Mouse (Mus musculus): ENCODE data around the gene Slc39a11.

Slc39a11 gene

GRCm38 (mm10) chr11:113458582-113459210 is 191.2 kb downstream of the Slc39a11 start:
- DNase-seq (ENCODE audit: low read depth), result no peak

GRCm38 (mm10) chr11:113452861-113453568 is 196.9 kb downstream of the Slc39a11 start:
- no peak for DNase-seq (ENCODE audit: low read depth)

GRCm38 (mm10) chr11:113451301-113451700 is 198.6 kb downstream of the Slc39a11 start:
- DNase-seq (ENCODE audit: low read depth), result peak; percentile 65

GRCm38 (mm10) chr11:113450665-113451064 is 199.2 kb downstream of the Slc39a11 start:
- no peak for DNase-seq (ENCODE audit: low read depth)

DNA sequence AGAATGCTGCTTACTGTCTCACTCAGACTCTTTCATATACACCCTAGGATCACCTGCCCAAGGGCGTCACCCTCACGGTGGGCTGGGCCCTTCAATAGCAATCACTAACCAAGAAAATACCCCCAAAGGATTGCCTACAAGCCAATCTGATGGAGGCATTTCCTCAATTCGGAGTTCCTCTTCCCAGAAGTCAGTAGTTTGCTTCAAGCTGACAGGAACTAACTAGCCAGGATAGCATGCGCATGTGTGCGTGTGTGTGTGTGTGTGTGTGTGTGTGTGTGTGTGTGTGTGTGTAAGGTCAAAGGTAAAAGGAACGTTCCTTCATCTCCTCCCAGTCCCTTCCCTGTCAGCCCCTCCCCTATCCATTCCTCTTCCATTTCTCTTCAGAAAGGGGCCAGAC is 199.9 kb downstream of the Slc39a11 start:
- DNase-seq (ENCODE audit: low read depth), result no peak

GRCm38 (mm10) chr11:113442036-113442435 is 207.8 kb downstream of the Slc39a11 start:
- no peak for DNase-seq (ENCODE audit: low read depth)

- DNase-seq (ENCODE audit: low read depth), result no peak
Measured at GRCm38 (mm10) chr11:113439328-113440030, 210.4 kb downstream of the Slc39a11 start.

DNA sequence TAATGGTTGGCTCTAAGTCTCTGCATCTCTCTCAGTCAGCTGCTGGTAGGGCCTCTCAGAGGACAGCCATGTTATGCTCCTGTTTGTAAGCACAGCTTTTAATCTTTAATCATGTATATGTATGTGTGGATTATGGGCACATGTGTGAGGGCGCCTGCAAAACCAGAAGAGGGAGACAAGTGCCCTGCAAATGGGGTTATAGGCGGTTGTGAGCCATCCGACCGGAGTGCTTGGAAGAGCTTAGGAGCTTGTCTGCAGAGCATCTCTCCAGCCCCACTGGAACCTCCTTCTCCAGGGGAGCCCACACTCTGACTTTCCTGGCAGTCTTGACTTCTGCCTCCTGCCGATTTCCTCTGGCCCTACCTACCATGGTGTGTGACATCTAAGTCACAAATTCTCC is 211.0 kb downstream of the Slc39a11 start:
- peak; percentile 11 for DNase-seq (ENCODE audit: low read depth)

DNA sequence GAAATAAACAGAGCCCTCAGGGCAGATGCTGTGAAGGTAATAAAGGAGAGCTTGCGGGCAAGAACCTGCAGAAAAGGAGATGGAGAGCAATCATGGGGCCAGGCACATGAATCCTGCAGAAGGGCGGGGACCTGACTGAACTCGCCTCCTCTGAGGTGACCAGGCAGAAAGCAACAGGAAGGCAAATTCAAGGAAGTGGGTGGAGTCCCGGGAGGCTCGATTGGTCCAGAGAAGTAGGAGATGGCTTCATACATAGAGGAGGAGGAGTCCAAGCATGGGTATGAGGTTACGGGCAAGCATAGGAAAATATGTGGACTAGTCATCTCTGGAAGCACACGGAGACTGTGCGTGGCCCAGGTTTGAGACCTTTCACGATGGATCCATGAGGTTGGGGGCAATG is 212.5 kb downstream of the Slc39a11 start:
- no peak for DNase-seq (ENCODE audit: low read depth)

- no peak for DNase-seq (ENCODE audit: low read depth)
Measured at GRCm38 (mm10) chr11:113436299-113436698, 213.6 kb downstream of the Slc39a11 start.

DNA sequence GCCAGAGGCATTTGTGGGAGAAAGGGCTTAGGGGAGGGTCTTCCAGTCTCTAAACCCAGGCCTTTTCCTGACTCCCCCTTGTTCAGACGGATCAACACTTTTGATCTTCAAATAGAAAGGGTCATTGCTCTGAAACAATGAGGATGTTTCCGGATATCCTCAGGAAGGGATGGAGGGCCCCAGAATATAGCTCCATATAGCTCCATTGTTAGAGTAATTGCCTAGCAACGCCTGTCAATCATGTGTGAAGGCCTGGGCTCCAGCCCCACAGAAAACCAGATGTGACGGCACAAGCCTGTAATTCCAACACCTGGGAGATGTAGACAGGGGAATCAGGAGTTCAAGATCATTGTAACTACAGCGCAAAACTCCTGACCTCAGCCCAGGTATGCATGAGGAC is 214.2 kb downstream of the Slc39a11 start:
- no peak for DNase-seq (ENCODE audit: low read depth)

DNA sequence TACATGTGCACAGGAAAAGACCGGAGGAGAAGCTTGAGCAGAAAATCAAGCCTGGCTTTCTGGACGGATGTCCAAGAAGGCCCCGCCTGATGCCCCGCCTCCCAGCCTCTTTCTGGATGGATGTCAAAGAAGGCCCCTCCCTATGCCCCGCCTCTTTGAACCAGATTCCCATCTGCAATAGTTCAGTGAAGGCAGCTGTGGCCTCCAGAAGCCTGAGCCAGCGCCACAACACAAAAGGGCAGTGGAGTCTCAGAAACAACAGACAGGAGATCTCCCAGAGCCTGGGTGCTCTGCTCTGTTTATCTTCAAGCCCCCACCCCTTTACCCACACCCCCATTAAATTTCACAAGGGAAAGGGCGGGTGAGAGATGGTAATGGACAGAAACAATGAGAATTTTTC is 218.7 kb downstream of the Slc39a11 start:
- peak; percentile 25 for DNase-seq (ENCODE audit: low read depth)

- no peak for DNase-seq (ENCODE audit: low read depth)
Measured at GRCm38 (mm10) chr11:113425882-113426281, 224.0 kb downstream of the Slc39a11 start.

GRCm38 (mm10) chr11:113425454-113425853 is 224.4 kb downstream of the Slc39a11 start:
- no peak for DNase-seq (ENCODE audit: low read depth)

DNA sequence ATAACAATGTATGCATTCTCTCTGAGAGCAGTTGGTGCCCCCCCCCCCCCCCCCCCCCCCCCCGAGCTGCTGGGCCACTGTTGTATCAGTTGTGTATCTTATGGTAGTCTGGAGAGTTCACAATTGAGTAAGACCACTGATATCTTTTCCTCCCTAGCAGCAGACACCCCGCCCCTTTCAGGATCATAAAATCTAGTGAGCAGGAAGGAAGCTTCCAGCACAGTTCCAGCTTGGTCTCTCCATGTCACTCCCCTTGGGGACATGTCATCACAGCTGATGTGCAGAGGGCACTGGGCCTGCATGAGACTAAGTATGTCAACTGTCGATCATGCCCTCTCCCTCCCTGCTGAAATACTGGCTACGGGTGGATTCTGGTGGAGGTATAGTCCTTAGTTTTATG is 225.1 kb downstream of the Slc39a11 start:
- no peak for DNase-seq (ENCODE audit: low read depth)

GRCm38 (mm10) chr11:113422598-113422997 is 227.3 kb downstream of the Slc39a11 start:
- DNase-seq (ENCODE audit: low read depth), result no peak

- DNase-seq (ENCODE audit: low read depth), result no peak
Measured at GRCm38 (mm10) chr11:113418921-113419655, 230.8 kb downstream of the Slc39a11 start.

GRCm38 (mm10) chr11:113417948-113418347 is 231.9 kb downstream of the Slc39a11 start:
- no peak for DNase-seq (ENCODE audit: low read depth)

GRCm38 (mm10) chr11:113412545-113412944 is 237.3 kb downstream of the Slc39a11 start:
- no peak for DNase-seq (ENCODE audit: low read depth)

DNA sequence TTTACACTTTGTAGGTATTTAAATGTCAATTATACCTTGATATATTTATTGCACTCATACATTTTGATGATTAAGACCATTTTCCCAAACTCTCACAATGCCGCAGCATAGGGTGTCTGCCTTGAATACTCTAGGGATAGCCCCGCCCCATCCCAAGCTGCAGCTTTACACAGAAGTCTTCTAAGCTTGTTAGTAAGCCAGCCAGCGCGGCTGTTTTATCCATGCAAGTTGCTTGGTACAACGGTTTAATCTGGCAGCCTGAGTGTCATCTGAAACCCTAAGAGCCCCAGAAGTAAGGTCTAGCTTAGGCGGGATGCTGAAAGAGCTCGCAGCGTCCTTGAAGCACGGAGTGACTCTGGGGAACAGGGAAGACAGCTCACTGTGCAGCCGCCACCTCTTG is 238.1 kb downstream of the Slc39a11 start:
- DNase-seq (ENCODE audit: low read depth), result no peak

GRCm38 (mm10) chr11:113409121-113409520 is 240.8 kb downstream of the Slc39a11 start:
- DNase-seq (ENCODE audit: low read depth), result peak; percentile 36

DNA sequence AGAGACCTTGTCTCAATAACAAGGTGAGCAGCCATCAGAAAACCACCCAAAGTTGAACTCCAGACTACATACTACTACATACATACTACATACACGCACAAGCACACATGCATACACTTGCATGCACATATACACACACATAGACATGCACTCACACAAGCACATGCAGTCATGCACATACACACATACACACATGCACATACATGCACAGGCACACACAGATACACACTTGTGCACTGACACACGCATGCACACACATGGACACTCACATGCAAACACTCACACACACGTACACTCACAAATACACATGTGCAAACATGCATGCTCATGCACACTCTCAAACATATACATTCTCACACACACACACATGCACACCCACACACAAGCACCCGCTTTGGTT is 242.4 kb downstream of the Slc39a11 start:
- DNase-seq (ENCODE audit: low read depth), result no peak

Measured in NIH3T3 (cell line).